Mouse (Mus musculus): ENCODE results near the gene Lrrtm3.

DNA sequence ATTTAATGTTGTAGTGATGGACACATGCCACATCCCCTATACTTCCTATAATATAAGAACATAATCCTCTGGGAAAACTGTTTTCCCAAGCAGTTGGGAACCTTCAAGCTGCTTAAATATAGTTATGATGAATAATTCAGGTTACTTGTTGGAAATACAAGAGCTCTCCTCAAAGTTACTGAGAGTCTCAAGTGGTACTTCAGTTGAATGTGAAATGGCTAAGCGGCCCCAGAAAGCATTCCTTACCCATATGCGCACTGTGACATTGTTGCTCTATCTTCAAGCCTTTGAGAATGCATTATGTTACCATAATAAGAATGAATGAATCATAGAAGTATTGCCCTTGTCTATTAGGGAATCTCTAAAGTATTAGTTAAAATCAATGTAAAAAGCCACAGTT is 117.8 kb downstream of the Lrrtm3 start:
- TF ChIP-seq CTCF (IDR thresholded peaks at IDR 0.05; ENCODE audit: control insufficient read depth, insufficient read depth, insufficient replicate concordance, low read depth, low read length) (no peak), POLR2A (IDR thresholded peaks at IDR 0.05; ENCODE audit: control insufficient read depth, low read depth, low read length) (no peak)
